In the genomic region with DNA sequence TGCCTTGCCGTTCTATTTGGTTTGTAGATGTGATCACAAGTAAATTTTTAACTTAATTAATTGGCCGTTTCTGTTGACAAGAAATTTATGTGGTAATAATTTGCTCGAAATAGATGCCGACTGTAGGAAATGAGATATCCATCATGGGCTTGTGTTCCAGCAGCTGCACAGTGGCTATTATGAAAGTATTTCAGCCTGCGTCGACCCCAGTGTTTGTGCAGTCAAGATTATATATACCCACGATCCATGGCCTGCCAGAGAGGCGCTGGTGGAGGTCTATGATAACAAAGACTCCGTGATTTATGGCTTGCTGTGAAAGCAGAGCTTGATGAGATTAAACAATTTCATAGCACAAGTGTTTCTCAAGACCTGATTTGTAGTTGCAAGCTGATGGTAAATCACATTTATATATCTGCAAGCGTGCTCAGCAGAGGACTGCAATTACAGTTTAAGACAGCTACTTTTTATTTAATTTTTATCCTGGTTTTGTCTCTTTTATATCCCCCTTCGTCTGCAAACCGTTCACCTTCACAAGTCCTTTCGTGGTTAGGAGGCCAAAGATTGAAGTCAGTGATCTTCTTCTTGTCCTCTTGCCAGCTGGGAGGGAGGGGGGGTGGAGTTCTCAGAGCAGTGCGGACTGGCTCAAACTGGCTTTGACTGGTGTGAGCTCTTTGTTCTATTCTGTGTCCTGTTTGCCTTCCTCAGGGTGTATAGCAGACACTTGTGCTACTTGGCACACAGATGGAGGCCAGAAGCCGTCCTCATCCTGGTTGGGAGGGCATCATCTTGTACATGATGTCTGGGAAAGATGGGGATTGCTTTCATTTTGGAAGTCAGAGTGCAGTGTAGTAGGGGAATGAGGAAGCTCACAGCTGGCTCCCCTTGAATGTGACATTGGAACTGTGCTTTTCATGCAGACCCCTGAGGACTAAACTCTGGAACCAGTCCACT, we compare ENCODE assay signal across 9 mouse cellular contexts.
A peak's percentile ranks its signal among the peaks of the same experiment; 100 is the strongest.
DNase-seq lines count a peak whose midpoint lies in the region; ATAC-seq and TF ChIP-seq lines count a peak whose summit lies in the region.
"Had no signal": no experiment of that assay in that cellular context is flagged by ENCODE, and none has a peak within 500 bp of the region (broad histone marks: within the 10 kb centered on the region; RNA-seq: fewer than 3 reads in every experiment).

No protein-coding gene starts in this region.

- H3K4me1 ChIP-seq in forebrain, embryonic 14.5 days (ENCODE audit: control insufficient read depth, insufficient read depth, low read length), result no peaks in the 10 kb centered on the region
- no peaks in the 10 kb centered on the region for H3K4me1 ChIP-seq in forebrain, embryonic 15.5 days
- H3K4me1 ChIP-seq in kidney, adult 2 months (ENCODE audit: control insufficient read depth, insufficient read depth, low read length), result peaks cover 38% of the 10 kb centered on the region
- H3K4me1 ChIP-seq in midbrain, embryonic 11.5 days (ENCODE audit: control insufficient read depth, insufficient read depth, low read length), result no peaks in the 10 kb centered on the region

- TF ChIP-seq CTCF in kidney, adult 2 months (conservative IDR thresholded peaks at IDR 0.05; ENCODE audit: insufficient read depth, insufficient read length, low read depth, low read length), result no peak

- intact Hi-C loops in left cerebral cortex, postnatal 10 days (cut with DNase I), result loop anchor here (10.0 kb wide), 1 partner anchor 241 kb away; no protein-coding TSS in a partner anchor

- no peak overlapping the region for H3K9ac ChIP-seq in forebrain, embryonic 14.5 days (ENCODE audit: low read length)
- no peak overlapping the region for H3K9ac ChIP-seq in forebrain, embryonic 15.5 days (replicated peaks)
- H3K9ac ChIP-seq in midbrain, embryonic 11.5 days (ENCODE audit: low read length), result no peak overlapping the region

- DNase-seq in forebrain, embryonic 14.5 days (ENCODE audit: low spot score), result peak; percentile 30
- peak; percentile 92 for DNase-seq in kidney, adult 2 months
- peak; percentile 90 for DNase-seq in midbrain, embryonic 11.5 days (ENCODE audit: low spot score, missing footprints)
- DNase-seq in frontal cortex, adult 2 months (ENCODE audit: extremely low spot score in 1 of 2, low spot score in 1 of 2), result no peak
- no peak for DNase-seq in left cerebral cortex, postnatal 10 days (ENCODE audit: extremely low spot score in 1 of 2, low spot score in 2 of 2)

- no peak for ATAC-seq in forebrain, embryonic 14.5 days
- no peak for ATAC-seq in forebrain, embryonic 15.5 days (replicated peaks)
- ATAC-seq in common myeloid progenitor, adult 5-6 weeks (replicated peaks; ENCODE audit: low read depth, poor library complexity, severe bottlenecking), result peak; percentile 91
- peak; percentile 80 for ATAC-seq in midbrain, embryonic 11.5 days (ENCODE audit: low FRiP score)
- no peak for ATAC-seq in CD4-positive, CD25-positive, alpha-beta regulatory T cell, adult 4 months

- TF ChIP-seq POLR2A in kidney, adult 2 months (IDR thresholded peaks at IDR 0.05; ENCODE audit: low read depth, low read length), result no peak

- no peak overlapping the region for H3K27ac ChIP-seq in forebrain, embryonic 14.5 days (ENCODE audit: low read depth, low read length)
- no peak overlapping the region for H3K27ac ChIP-seq in forebrain, embryonic 15.5 days (replicated peaks)
- H3K27ac ChIP-seq in kidney, adult 2 months (ENCODE audit: insufficient read depth, low read depth, low read length), result peak overlapping the region; percentile 88
- H3K27ac ChIP-seq in midbrain, embryonic 11.5 days (ENCODE audit: low read depth, low read length), result no peak overlapping the region

- WGBS in forebrain, embryonic 14.5 days, result 63% methylated on average over 15 of the region's 15 CpGs
- WGBS in forebrain, embryonic 15.5 days, result 60% methylated on average over 15 of the region's 15 CpGs
- 5% methylated on average over 15 of the region's 15 CpGs for WGBS in kidney, adult 2 months
- WGBS in midbrain, embryonic 11.5 days, result 62% methylated on average over 15 of the region's 15 CpGs

- H3K4me3 ChIP-seq in forebrain, embryonic 14.5 days (ENCODE audit: low read depth, low read length), result no peak overlapping the region
- H3K4me3 ChIP-seq in forebrain, embryonic 15.5 days, result no peak overlapping the region
- H3K4me3 ChIP-seq in kidney, adult 2 months (ENCODE audit: insufficient read depth, low read depth, low read length), result no peak overlapping the region
- H3K4me3 ChIP-seq in midbrain, embryonic 11.5 days (ENCODE audit: low read depth, low read length), result no peak overlapping the region
- H3K4me3 ChIP-seq: erythroblast, embryonic 14.5 days had no signal

- no peaks in the 10 kb centered on the region for H3K27me3 ChIP-seq in forebrain, embryonic 14.5 days (replicated peaks; ENCODE audit: control insufficient read depth, insufficient read depth, low read length)
- no peaks in the 10 kb centered on the region for H3K27me3 ChIP-seq in forebrain, embryonic 15.5 days
- no peaks in the 10 kb centered on the region for H3K27me3 ChIP-seq in kidney, adult 2 months (replicated peaks; ENCODE audit: control insufficient read depth, insufficient read depth, low read length)
- H3K27me3 ChIP-seq in midbrain, embryonic 11.5 days (ENCODE audit: control insufficient read depth, insufficient read depth, low read length), result no peaks in the 10 kb centered on the region

- H3K9me3 ChIP-seq in forebrain, embryonic 14.5 days (replicated peaks; ENCODE audit: control insufficient read depth, low read length), result no peaks in the 10 kb centered on the region
- no peaks in the 10 kb centered on the region for H3K9me3 ChIP-seq in forebrain, embryonic 15.5 days
- H3K9me3 ChIP-seq in midbrain, embryonic 11.5 days (ENCODE audit: control insufficient read depth, low read length), result no peaks in the 10 kb centered on the region

- H3K36me3 ChIP-seq in forebrain, embryonic 14.5 days (ENCODE audit: control insufficient read depth, insufficient read depth, low read length), result no peaks in the 10 kb centered on the region
- no peaks in the 10 kb centered on the region for H3K36me3 ChIP-seq in forebrain, embryonic 15.5 days
- H3K36me3 ChIP-seq in kidney, adult 2 months (ENCODE audit: control insufficient read depth, insufficient read depth, low read length), result no peaks in the 10 kb centered on the region
- no peaks in the 10 kb centered on the region for H3K36me3 ChIP-seq in midbrain, embryonic 11.5 days (ENCODE audit: control insufficient read depth, insufficient read depth, low read length)

- H3K4me2 ChIP-seq in forebrain, embryonic 14.5 days (ENCODE audit: low read length), result no peak overlapping the region
- H3K4me2 ChIP-seq in forebrain, embryonic 15.5 days (replicated peaks), result no peak overlapping the region
- H3K4me2 ChIP-seq in midbrain, embryonic 11.5 days, result no peak overlapping the region

Comparison
In these comparisons a context has a peak if more than half of its experiments do, and no peak if none do; other contexts are left out.
1. ATAC-seq: peak in common myeloid progenitor, adult 5-6 weeks (single experiment) and midbrain, embryonic 11.5 days (single experiment); none in forebrain, embryonic 14.5 days (single experiment), forebrain, embryonic 15.5 days (single experiment) and CD4-positive, CD25-positive, alpha-beta regulatory T cell, adult 4 months (single experiment).
2. DNase-seq: peak in forebrain, embryonic 14.5 days (single experiment), kidney, adult 2 months (single experiment) and midbrain, embryonic 11.5 days (single experiment); none in frontal cortex, adult 2 months (0 of 2) and left cerebral cortex, postnatal 10 days (0 of 2).